Mouse (Mus musculus): ENCODE data around the gene Bcas1. TPM values are rescaled to one million over a fixed set of nuclear protein-coding genes. Genes with fewer than 3 reads are reported as not detected.

Gene Bcas1
- polyA plus RNA-seq, 1 experiment: not detected

DNA sequence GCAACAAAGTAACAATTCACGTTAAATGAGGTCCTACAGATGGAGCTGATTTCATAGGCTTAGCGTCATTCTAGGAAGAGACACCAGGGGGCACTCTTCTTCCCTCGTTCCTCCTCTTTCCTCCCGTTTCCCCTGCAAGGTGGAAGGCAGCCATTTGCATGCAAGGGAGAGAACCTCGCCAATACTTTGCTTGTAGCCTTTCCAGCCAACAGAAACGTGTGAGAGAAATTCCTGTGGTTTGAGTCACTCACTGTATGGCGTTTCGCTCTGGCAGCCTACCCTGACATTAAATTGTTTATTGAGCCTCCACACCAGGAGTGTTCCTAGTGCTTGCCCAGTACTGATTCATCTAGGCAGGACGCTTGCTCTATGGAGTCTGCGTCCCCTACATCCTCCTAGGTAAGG, 72.7 kb downstream of the Bcas1 start:
- H3K4me1 ChIP-seq (ENCODE audit: control insufficient read depth, insufficient read depth, low read length): no peaks in the 10 kb centered on the region
- H3K4me3 ChIP-seq (ENCODE audit: insufficient read depth, low read length): no peak overlapping the region
- no peak overlapping the region for H3K27ac ChIP-seq (ENCODE audit: insufficient read depth, low read length)
- TF ChIP-seq CTCF (IDR thresholded peaks at IDR 0.05; ENCODE audit: borderline replicate concordance, insufficient read depth, low read length): peak; percentile 50; the same call in 1 of the 2 replicates
- no peak for TF ChIP-seq POLR2A (IDR thresholded peaks at IDR 0.05; ENCODE audit: low read depth, low read length)

DNA sequence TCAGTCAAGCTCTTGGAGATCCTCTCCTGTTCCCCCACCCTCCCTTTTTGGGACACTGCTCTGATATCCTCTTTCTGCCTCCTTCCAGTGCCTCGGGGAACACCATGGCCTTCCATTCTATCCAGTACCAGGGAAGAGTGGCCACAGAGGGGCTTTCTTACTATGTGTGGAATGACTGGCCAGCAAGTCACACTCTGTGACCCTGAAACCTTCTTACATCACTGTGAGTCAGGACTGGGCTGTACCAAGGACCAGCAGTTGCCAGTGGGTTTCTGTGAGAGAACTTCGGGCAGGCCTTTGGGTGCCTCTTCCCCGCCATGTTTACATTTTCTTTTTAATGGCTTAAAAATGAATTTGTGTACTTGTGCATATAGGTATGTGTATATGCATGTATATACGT, 75.4 kb downstream of the Bcas1 start:
- TF ChIP-seq CTCF (IDR thresholded peaks at IDR 0.05; ENCODE audit: borderline replicate concordance, insufficient read depth, low read length): no peak
- no peak overlapping the region for H3K27ac ChIP-seq (ENCODE audit: insufficient read depth, low read length)
- H3K4me3 ChIP-seq (ENCODE audit: insufficient read depth, low read length): no peak overlapping the region
- H3K4me1 ChIP-seq (ENCODE audit: control insufficient read depth, insufficient read depth, low read length): no peaks in the 10 kb centered on the region

DNA sequence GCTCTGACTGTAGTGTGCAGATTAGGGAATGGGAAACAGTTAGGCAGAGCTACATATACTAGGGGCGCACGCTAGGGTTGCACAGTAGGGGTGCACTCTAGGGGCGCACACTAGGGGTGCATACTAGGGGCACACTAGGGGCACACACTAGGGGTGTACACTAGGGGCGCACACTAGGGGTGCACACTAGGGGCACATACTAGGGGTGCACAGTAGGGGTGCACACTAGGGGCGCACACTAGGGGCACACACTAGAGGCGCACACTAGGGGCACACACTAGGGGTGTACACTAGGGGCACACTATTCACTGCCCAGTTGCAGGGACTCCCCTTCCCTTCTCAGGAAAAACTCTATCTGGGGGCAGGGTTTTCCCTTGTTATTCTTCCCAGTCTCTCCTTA, 75.8 kb downstream of the Bcas1 start:
- Histone ChIP-seq H3K4me1 (ENCODE audit: control insufficient read depth, insufficient read depth, low read length) (no peaks in the 10 kb centered on the region), H3K4me3 (ENCODE audit: insufficient read depth, low read length) (no peak overlapping the region), H3K27ac (ENCODE audit: insufficient read depth, low read length) (no peak overlapping the region)
- TF ChIP-seq POLR2A (IDR thresholded peaks at IDR 0.05; ENCODE audit: low read depth, low read length) (no peak), CTCF (IDR thresholded peaks at IDR 0.05; ENCODE audit: borderline replicate concordance, insufficient read depth, low read length) (no peak)

DNA sequence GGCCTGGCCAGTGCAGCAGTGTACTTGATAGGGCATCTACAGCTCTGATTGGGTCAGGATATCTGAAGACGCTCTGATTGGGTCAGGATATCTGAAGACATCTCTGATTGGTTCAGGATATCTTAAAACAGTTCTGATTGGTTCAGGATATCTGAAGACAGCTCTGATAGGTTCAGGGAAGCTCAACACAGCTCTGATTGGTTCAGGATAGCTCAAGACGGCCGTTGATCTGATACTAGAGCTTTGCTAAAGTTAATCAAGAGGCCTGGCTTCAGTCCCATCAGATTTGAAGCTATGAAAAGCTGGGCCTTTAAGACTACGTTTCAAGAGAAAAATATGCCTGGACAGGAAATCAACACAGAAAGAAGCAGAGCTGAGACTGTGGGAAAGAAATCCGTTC, 77.9 kb downstream of the Bcas1 start:
- 0 out of 2 replicates have a peak, but pooled peaks cover 1% of the 10 kb centered on the region for H3K4me1 ChIP-seq (ENCODE audit: control insufficient read depth, insufficient read depth, low read length)
- H3K27ac ChIP-seq (ENCODE audit: insufficient read depth, low read length): no peak overlapping the region
- H3K4me3 ChIP-seq (ENCODE audit: insufficient read depth, low read length): no peak overlapping the region
- TF ChIP-seq CTCF (IDR thresholded peaks at IDR 0.05; ENCODE audit: borderline replicate concordance, insufficient read depth, low read length) (no peak), POLR2A (IDR thresholded peaks at IDR 0.05; ENCODE audit: low read depth, low read length) (no peak)

DNA sequence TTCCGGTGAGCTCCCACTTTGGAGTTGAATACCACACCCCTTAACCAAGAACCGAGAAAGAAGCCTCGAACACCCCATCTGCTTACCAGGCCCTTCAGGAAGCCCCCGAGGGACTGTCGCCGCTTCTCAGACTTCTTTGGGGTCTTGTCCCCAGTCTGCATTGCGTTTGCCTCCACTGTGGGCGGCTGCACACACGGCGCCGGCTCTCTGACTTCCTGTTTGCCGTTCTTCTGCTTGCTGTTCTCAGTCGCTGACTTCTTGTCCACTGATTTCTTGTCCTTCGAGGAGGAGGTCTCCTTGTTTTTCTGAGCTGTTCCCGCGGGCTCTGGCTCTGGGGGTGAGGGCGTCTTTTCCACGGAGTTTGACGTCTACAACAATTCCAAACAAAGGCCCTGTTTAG, 78.5 kb downstream of the Bcas1 start:
- Histone ChIP-seq H3K4me3 (ENCODE audit: insufficient read depth, low read length) (no peak overlapping the region), H3K27ac (ENCODE audit: insufficient read depth, low read length) (no peak overlapping the region)
- TF ChIP-seq CTCF (IDR thresholded peaks at IDR 0.05; ENCODE audit: borderline replicate concordance, insufficient read depth, low read length) (no peak), POLR2A (IDR thresholded peaks at IDR 0.05; ENCODE audit: low read depth, low read length) (no peak)

DNA sequence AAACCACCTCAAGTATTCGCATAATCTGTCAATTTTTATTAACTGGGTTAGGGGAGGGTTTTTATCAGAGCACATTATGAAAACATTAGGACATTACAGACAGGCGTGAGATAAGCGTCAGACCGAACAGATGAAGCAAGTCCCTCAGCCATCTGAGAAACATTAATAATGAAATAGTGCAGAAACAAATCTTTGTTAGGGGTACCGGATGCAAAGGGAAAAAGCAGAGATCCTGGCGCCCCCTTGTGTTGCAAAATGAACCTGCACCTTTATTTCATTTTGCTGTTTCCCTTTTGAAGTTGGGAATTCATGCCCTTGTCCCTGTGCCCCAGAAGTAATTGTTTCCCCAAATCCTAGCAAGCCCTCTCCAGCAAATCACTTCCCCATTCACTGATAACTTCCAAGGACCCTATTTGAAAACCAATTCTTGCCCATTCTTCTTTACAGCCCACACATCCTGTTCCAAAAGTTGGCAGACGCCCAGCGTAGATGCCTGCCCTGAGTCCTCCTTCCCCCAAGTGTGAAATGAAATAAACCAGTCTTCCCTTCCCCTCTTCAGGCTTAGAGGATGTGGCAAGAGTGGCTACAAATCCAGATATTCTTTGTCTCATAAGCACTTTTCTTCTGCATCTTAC, 80.4 kb downstream of the Bcas1 start:
- TF ChIP-seq POLR2A (IDR thresholded peaks at IDR 0.05; ENCODE audit: low read depth, low read length): no peak
- no peak for TF ChIP-seq CTCF (IDR thresholded peaks at IDR 0.05; ENCODE audit: borderline replicate concordance, insufficient read depth, low read length)
- Histone ChIP-seq H3K4me3 (ENCODE audit: insufficient read depth, low read length) (no peak overlapping the region), H3K4me1 (ENCODE audit: control insufficient read depth, insufficient read depth, low read length) (peaks cover 3% of the 10 kb centered on the region; the same call in 1 of the 2 replicates), H3K27ac (ENCODE audit: insufficient read depth, low read length) (no peak overlapping the region)

More for the DNA sequence above, 78.5 kb downstream of the Bcas1 start:
- peaks cover 3% of the 10 kb centered on the region; the same call in 1 of the 2 replicates for H3K4me1 ChIP-seq (ENCODE audit: control insufficient read depth, insufficient read depth, low read length)

DNA sequence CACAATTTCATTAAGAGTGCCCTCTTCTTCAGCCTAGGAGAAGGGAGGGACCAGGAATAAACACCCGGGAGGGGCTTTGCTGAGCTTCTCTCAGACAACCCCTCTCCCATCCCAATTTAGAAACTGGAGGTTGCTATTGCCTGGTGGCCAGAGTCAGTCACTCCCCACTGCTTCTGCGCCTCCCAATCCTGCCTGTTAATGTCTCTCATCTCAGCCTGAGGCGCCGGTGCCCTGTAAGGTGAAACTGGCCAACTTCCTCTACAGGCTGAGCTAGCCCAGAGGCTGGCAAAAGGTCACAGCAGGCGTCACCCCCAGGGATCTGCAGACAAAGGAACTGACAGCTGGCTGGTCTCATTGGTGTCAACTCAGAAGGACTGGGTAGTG, 82.2 kb downstream of the Bcas1 start:
- Histone ChIP-seq H3K4me1 (ENCODE audit: control insufficient read depth, insufficient read depth, low read length) (peaks cover 3% of the 10 kb centered on the region; the same call in 1 of the 2 replicates), H3K27ac (ENCODE audit: insufficient read depth, low read length) (no peak overlapping the region), H3K4me3 (ENCODE audit: insufficient read depth, low read length) (no peak overlapping the region)
- TF ChIP-seq POLR2A (IDR thresholded peaks at IDR 0.05; ENCODE audit: low read depth, low read length): no peak
- no peak for TF ChIP-seq CTCF (IDR thresholded peaks at IDR 0.05; ENCODE audit: borderline replicate concordance, insufficient read depth, low read length)

DNA sequence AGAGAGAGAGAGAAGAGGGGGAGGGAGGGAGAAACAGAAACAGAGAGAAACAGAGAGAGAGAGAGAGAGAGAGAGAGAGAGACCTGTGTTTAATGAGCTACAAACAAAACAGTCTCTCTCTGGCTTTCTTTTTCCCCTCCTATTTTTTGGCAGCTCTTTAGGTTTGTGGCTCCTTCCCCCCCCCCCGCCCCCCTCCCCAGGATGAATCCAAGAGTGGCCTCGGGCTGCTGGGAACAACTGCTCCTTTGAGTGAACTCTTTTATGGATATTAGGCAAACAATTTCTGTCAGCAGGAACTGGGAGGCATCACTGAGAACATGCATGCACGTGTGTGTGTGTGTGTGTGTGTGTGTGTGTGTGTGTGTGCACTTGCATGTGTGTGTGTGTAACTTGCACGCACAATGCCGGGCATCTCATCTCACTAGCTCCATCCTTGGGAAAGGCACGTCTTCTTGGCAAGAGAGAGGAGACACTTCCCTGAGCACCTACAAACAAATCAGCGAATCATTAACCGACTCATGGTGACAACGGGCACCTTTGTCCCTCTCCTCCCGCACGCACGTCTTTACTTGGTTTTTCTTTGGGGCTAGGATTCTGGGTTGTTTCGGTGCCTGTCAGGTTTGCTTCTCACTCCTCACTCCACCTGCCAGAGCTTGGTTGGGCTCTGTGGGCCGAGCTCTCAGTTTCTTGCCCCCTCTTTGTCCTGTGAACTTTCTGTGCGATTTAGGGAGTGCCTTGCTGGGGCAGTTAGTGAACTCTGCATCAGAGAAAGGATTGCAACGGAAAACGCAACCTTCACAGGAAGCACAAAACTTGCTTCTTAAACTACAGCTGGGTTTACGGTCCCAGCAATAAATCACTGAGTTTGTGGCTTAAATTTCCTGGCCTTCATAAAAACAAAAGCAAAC, 82.9 kb downstream of the Bcas1 start:
- no peak overlapping the region for H3K27ac ChIP-seq (ENCODE audit: insufficient read depth, low read length)
- no peak overlapping the region for H3K4me3 ChIP-seq (ENCODE audit: insufficient read depth, low read length)
- TF ChIP-seq POLR2A (IDR thresholded peaks at IDR 0.05; ENCODE audit: low read depth, low read length) (no peak), CTCF (IDR thresholded peaks at IDR 0.05; ENCODE audit: borderline replicate concordance, insufficient read depth, low read length) (no peak)
- H3K4me1 ChIP-seq (ENCODE audit: control insufficient read depth, insufficient read depth, low read length): peaks cover 3% of the 10 kb centered on the region; the same call in 1 of the 2 replicates

DNA sequence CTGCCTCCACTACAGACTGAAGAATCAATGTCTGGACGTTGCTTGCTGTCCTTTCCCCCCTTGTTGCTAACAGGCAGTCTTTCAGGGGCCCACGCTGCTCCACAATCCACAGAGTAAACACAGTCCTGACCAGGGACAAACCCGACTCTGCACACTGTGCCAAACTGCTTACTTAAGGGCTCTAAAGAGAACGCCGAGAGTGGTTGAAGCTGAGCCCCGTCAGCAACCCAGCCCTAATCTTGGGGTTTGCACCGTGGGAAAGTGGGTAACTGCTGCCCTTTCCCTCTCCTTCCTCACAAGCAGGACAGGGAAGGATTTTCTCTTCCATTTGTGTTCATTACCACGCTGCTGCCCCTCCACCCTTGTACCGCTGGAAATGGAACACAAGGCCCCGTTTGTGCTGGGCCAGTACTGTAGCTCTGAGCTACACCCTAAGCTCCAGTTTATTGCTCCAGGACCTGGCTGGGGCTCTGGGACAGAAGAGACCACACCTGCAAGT, 83.8 kb downstream of the Bcas1 start:
- peaks cover 3% of the 10 kb centered on the region; the same call in 1 of the 2 replicates for H3K4me1 ChIP-seq (ENCODE audit: control insufficient read depth, insufficient read depth, low read length)
- TF ChIP-seq POLR2A (IDR thresholded peaks at IDR 0.05; ENCODE audit: low read depth, low read length) (no peak), CTCF (IDR thresholded peaks at IDR 0.05; ENCODE audit: borderline replicate concordance, insufficient read depth, low read length) (no peak)
- no peak overlapping the region for H3K27ac ChIP-seq (ENCODE audit: insufficient read depth, low read length)
- H3K4me3 ChIP-seq (ENCODE audit: insufficient read depth, low read length): no peak overlapping the region
